Mouse (Mus musculus): ENCODE data around the gene Dscam. TPM values are rescaled to one million over a fixed set of nuclear protein-coding genes. Genes with fewer than 3 reads are reported as not detected.

The Dscam gene
- polyA plus RNA-seq, 1 experiment from 2014 or later = 4.8 TPM

- Histone ChIP-seq H3K9ac (replicated peaks) (no peak overlapping the region), H3K27me3 (0 out of 2 replicates have a peak, but pooled peaks cover 3% of the 10 kb centered on the region), H3K27ac (replicated peaks) (0 out of 2 replicates have a peak overlapping the region, but pooled peaks have one; percentile 0), H3K4me2 (replicated peaks) (no peak overlapping the region), H3K36me3 (no peaks in the 10 kb centered on the region), H3K4me3 (no peak overlapping the region), H3K9me3 (no peaks in the 10 kb centered on the region), H3K4me1 (peaks cover 45% of the 10 kb centered on the region)
- 34% methylated on average over 4 of the region's 4 CpGs for WGBS
- no peak for ATAC-seq (ENCODE audit: low FRiP score, low read depth)
Observed at GRCm38 (mm10) chr16:96753781-96754173, 416.8 kb downstream of the Dscam start.

GRCm38 (mm10) chr16:96753164-96753780 is 417.3 kb downstream of the Dscam start:
- H3K4me2 ChIP-seq (replicated peaks) = no peak overlapping the region
- H3K9me3 ChIP-seq = no peaks in the 10 kb centered on the region
- no peak overlapping the region for H3K9ac ChIP-seq (replicated peaks)
- no peaks in the 10 kb centered on the region for H3K27me3 ChIP-seq
- no peak overlapping the region for H3K4me3 ChIP-seq
- H3K27ac ChIP-seq (replicated peaks) = no peak overlapping the region
- H3K4me1 ChIP-seq = peaks cover 40% of the 10 kb centered on the region
- 66% methylated on average over 2 of the region's 2 CpGs for WGBS
- ATAC-seq (ENCODE audit: low FRiP score, low read depth) = no peak
- no peaks in the 10 kb centered on the region for H3K36me3 ChIP-seq

GRCm38 (mm10) chr16:96742475-96743255 is 427.9 kb downstream of the Dscam start:
- WGBS = 81% methylated on average over 5 of the region's 5 CpGs
- H3K4me3 ChIP-seq = no peak overlapping the region
- no peaks in the 10 kb centered on the region for H3K36me3 ChIP-seq
- no peak overlapping the region for H3K9ac ChIP-seq (replicated peaks)
- H3K9me3 ChIP-seq = no peaks in the 10 kb centered on the region
- no peak overlapping the region for H3K27ac ChIP-seq (replicated peaks)
- ATAC-seq (ENCODE audit: low FRiP score, low read depth) = no peak
- no peaks in the 10 kb centered on the region for H3K4me1 ChIP-seq
- no peaks in the 10 kb centered on the region for H3K27me3 ChIP-seq
- H3K4me2 ChIP-seq (replicated peaks) = no peak overlapping the region

- Histone ChIP-seq H3K36me3 (no peaks in the 10 kb centered on the region), H3K4me1 (no peaks in the 10 kb centered on the region), H3K9me3 (no peaks in the 10 kb centered on the region), H3K27me3 (no peaks in the 10 kb centered on the region), H3K4me2 (replicated peaks) (no peak overlapping the region), H3K27ac (replicated peaks) (no peak overlapping the region), H3K4me3 (no peak overlapping the region), H3K9ac (replicated peaks) (no peak overlapping the region)
- WGBS = 90% methylated on average over 1 of the region's 1 CpGs
- ATAC-seq (ENCODE audit: low FRiP score, low read depth) = no peak
Observed at GRCm38 (mm10) chr16:96741336-96741735, 429.2 kb downstream of the Dscam start.

- no peak overlapping the region for H3K27ac ChIP-seq (replicated peaks)
- no peaks in the 10 kb centered on the region for H3K4me1 ChIP-seq
- WGBS = 86% methylated on average over 7 of the region's 7 CpGs
- no peaks in the 10 kb centered on the region for H3K9me3 ChIP-seq
- no peaks in the 10 kb centered on the region for H3K27me3 ChIP-seq
- no peaks in the 10 kb centered on the region for H3K36me3 ChIP-seq
- H3K4me2 ChIP-seq (replicated peaks) = no peak overlapping the region
- ATAC-seq (ENCODE audit: low FRiP score, low read depth) = no peak
- no peak overlapping the region for H3K4me3 ChIP-seq
- H3K9ac ChIP-seq (replicated peaks) = no peak overlapping the region
Observed at GRCm38 (mm10) chr16:96740073-96741055, 430.2 kb downstream of the Dscam start.

GRCm38 (mm10) chr16:96736501-96736900 is 434.1 kb downstream of the Dscam start:
- H3K4me2 ChIP-seq (replicated peaks) = no peak overlapping the region
- ATAC-seq (ENCODE audit: low FRiP score, low read depth) = no peak

GRCm38 (mm10) chr16:96730881-96731280 is 439.7 kb downstream of the Dscam start:
- Histone ChIP-seq H3K4me2 (replicated peaks) (no peak overlapping the region), H3K27ac (replicated peaks) (no peak overlapping the region), H3K9me3 (no peaks in the 10 kb centered on the region), H3K9ac (replicated peaks) (no peak overlapping the region), H3K4me1 (peaks cover 5% of the 10 kb centered on the region), H3K36me3 (no peaks in the 10 kb centered on the region), H3K27me3 (no peaks in the 10 kb centered on the region), H3K4me3 (no peak overlapping the region)
- ATAC-seq (ENCODE audit: low FRiP score, low read depth) = no peak
- WGBS = 75% methylated on average over 3 of the region's 3 CpGs

More at GRCm38 (mm10) chr16:96736501-96736900, 434.1 kb downstream of the Dscam start:
- H3K4me3 ChIP-seq = no peak overlapping the region
- H3K9me3 ChIP-seq = no peaks in the 10 kb centered on the region
- no peak overlapping the region for H3K27ac ChIP-seq (replicated peaks)
- no peaks in the 10 kb centered on the region for H3K4me1 ChIP-seq
- no peak overlapping the region for H3K9ac ChIP-seq (replicated peaks)
- WGBS = 91% methylated on average over 1 of the region's 1 CpGs
- H3K27me3 ChIP-seq = no peaks in the 10 kb centered on the region
- no peaks in the 10 kb centered on the region for H3K36me3 ChIP-seq

- WGBS = 64% methylated on average over 13 of the region's 13 CpGs
- Histone ChIP-seq H3K4me3 (no peak overlapping the region), H3K27ac (replicated peaks) (peak overlapping the region; percentile 52), H3K36me3 (no peaks in the 10 kb centered on the region), H3K9ac (replicated peaks) (no peak overlapping the region), H3K4me2 (replicated peaks) (no peak overlapping the region), H3K27me3 (no peaks in the 10 kb centered on the region), H3K4me1 (peaks cover 22% of the 10 kb centered on the region), H3K9me3 (no peaks in the 10 kb centered on the region)
- ATAC-seq (ENCODE audit: low FRiP score, low read depth) = peak; percentile 28; the same call in 1 of the 2 replicates
Observed at GRCm38 (mm10) chr16:96727836-96728774, 442.4 kb downstream of the Dscam start.

- Histone ChIP-seq H3K4me1 (peaks cover 17% of the 10 kb centered on the region), H3K4me2 (replicated peaks) (no peak overlapping the region), H3K9ac (replicated peaks) (no peak overlapping the region), H3K4me3 (no peak overlapping the region), H3K36me3 (no peaks in the 10 kb centered on the region), H3K27me3 (no peaks in the 10 kb centered on the region), H3K9me3 (no peaks in the 10 kb centered on the region), H3K27ac (replicated peaks) (peak overlapping the region; percentile 65)
- 68% methylated on average over 8 of the region's 8 CpGs for WGBS
- ATAC-seq (ENCODE audit: low FRiP score, low read depth) = peak; percentile 47
Observed at GRCm38 (mm10) chr16:96725071-96725724, 445.4 kb downstream of the Dscam start.

GRCm38 (mm10) chr16:96724591-96724990 is 446.0 kb downstream of the Dscam start:
- 32% methylated on average over 5 of the region's 5 CpGs for WGBS
- Histone ChIP-seq H3K27ac (replicated peaks) (peak overlapping the region; percentile 65), H3K4me1 (peaks cover 17% of the 10 kb centered on the region), H3K27me3 (no peaks in the 10 kb centered on the region), H3K4me2 (replicated peaks) (no peak overlapping the region), H3K36me3 (no peaks in the 10 kb centered on the region), H3K4me3 (no peak overlapping the region), H3K9ac (replicated peaks) (no peak overlapping the region), H3K9me3 (no peaks in the 10 kb centered on the region)
- ATAC-seq (ENCODE audit: low FRiP score, low read depth) = no peak
